Mouse (Mus musculus) heart, postnatal 0 days (tissue): ENCODE data around the gene Krt5. TPM values are rescaled to one million over a fixed set of nuclear protein-coding genes. Genes with fewer than 3 reads are reported as not detected.

ENCODE experiments used
- ATAC-seq: fragments of 200-750 bp; cut with Nextera tagmentation; 2 replicates; pipeline ENCODE4 v1.8.0; 2017; ENCODE audit warnings: low read depth, moderate number of reproducible peaks, moderate library complexity; ENCODE audit not compliant: insufficient read depth
- DNase-seq: peaks from one replicate; pipeline ENCODE4 v3.0.0-alpha.2; 2016; ENCODE audit warnings: low spot score
- H3K27ac ChIP-seq: fragments of 300-500 bp; sonication (generic); 2 replicates; pipeline ENCODE4 v1.5.1; 2014; ENCODE audit warnings: low read depth, mild to moderate bottlenecking
- H3K27me3 ChIP-seq: fragments of 300-500 bp; sonication (generic); 2 replicates; pipeline ENCODE4 v1.6.1; 2014; ENCODE audit warnings: low read length, mixed read lengths; ENCODE audit not compliant: control insufficient read depth, insufficient read depth
- H3K36me3 ChIP-seq: fragments of 300-500 bp; sonication (generic); replicated peaks from 2 replicates; pipeline ENCODE4 v1.6.1; 2014; ENCODE audit warnings: low read length, mixed read lengths; ENCODE audit not compliant: control insufficient read depth, insufficient read depth
- H3K4me1 ChIP-seq: fragments of 300-500 bp; sonication (generic); 2 replicates; pipeline ENCODE4 v1.6.1; 2014; ENCODE audit warnings: antibody characterized with exemption; ENCODE audit not compliant: control insufficient read depth, insufficient read depth
- H3K4me2 ChIP-seq: fragments of 300-500 bp; sonication (generic); 2 replicates; pipeline ENCODE4 v1.6.1; 2014; ENCODE audit warnings: low read depth, mild to moderate bottlenecking, low read length, moderate library complexity
- H3K4me3 ChIP-seq: fragments of 300-500 bp; sonication (generic); 2 replicates; pipeline ENCODE4 v1.5.1; 2014; ENCODE audit warnings: low read depth, low read length
- H3K9ac ChIP-seq: fragments of 300-500 bp; sonication (generic); replicated peaks from 2 replicates; pipeline ENCODE4 v1.6.1; 2014; ENCODE audit warnings: low read depth, low read length, mixed read lengths
- H3K9me3 ChIP-seq: fragments of 300-500 bp; sonication (generic); replicated peaks from 2 replicates; pipeline ENCODE4 v1.6.1; 2016; ENCODE audit warnings: low read length; ENCODE audit not compliant: control insufficient read depth
- CTCF ChIP-seq: IDR thresholded peaks from 2 replicates; pipeline ENCODE4 v1.5.1; 2016; ENCODE audit warnings: antibody characterized with exemption, control low read depth, low read depth
- EP300 ChIP-seq: IDR thresholded peaks from 2 replicates; pipeline ENCODE4 v1.6.1; 2016; ENCODE audit warnings: antibody characterized with exemption, low read depth
- WGBS: fragments of 180-500 bp; shearing (Covaris S2); extraction: QIAGEN DNeasy Blood & Tissue Kit; methylation state at CpG from one replicate; pipeline ENCODE4 v1.1.7; 2014; 5-methylcytosine and 5-hydroxymethylcytosine counted together
- microRNA-seq: library from miRNA; unstranded; fragments of <30 nt; microRNA quantifications from one replicate; pipeline ENCODE4, GENCODE M21; 2016
- polyA plus RNA-seq: library from polyadenylated mRNA; unstranded; fragments of >200 nt; fragmentation: Nextera tagmentation; extraction: Ambion mirVana; gene quantifications from 2 replicates; pipeline ENCODE4 v1.2.1, GENCODE M21; 2015
- total RNA-seq: library from RNA; depleted of rRNA; stranded (reverse); fragments of >200 nt; gene quantifications from 2 replicates; pipeline ENCODE4 v1.2.3, GENCODE M21; 2014; ENCODE audit warnings: low replicate concordance; rRNA removed

The Krt5 gene
- total and polyA plus RNA-seq, 2 experiments from 2014 or later = 7.4 TPM; not detected in 1

DNA sequence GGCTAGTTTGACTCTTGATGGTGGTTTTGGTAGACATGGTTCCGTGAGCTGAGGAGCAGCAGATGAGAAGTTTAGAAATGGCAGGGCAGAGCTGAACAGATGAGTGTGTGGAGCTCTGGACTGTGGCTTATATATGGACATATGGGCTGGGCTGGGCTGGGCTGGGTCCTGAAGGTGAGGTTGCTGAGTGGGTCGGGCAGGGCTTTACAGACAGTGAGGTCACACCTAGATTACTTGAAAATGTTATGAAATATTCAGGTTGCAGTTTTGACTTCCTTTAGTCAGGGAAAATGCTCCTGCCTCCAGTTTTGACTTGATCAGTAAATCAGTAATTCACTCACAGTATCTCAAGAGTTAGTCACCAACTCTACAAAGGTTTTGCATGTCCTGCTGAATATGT lies 32.5 kb downstream of the Krt5 start, which contains the start of gene Krt6b:
Gene Krt6b, minus strand, starts transcription at position 101 of the 400 bp plus-strand sequence.
- Histone ChIP-seq H3K4me3 (no peak within 1 kb of the TSS), H3K4me2 (no peak within 1 kb of the TSS), H3K9ac (no peak within 1 kb of the TSS), H3K9me3 (no peaks in the 10 kb centered on the region), H3K4me1 (no peaks in the 10 kb centered on the region), H3K27me3 (no peaks in the 10 kb centered on the region), H3K36me3 (no peaks in the 10 kb centered on the region), H3K27ac (no peak within 1 kb of the TSS)
- WGBS = 78% methylated on average over 2 of the region's 2 CpGs
- no peak for DNase-seq
- no peak for ATAC-seq
- no peak for TF ChIP-seq CTCF
- no peak for TF ChIP-seq EP300

DNA sequence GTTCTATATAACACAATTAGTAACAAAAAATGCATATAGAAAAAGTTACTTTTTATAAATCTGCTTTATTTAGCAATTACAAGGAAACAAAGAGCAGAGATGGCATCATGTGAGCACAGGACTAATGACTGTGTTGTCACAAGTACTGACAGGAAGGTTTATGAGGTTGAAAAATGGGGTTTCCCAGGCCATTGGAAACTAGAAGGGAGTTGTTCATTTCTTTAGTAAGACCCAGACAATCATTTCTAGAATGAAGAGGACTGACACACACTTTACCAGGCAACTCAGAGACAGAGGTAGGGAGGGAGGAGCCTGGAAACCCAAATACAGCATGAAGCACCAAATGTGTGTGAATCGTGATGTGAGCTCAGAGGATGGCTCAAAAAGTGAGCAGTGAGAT lies 36.7 kb downstream of the Krt5 start:
- no peaks in the 10 kb centered on the region for H3K9me3 ChIP-seq
- H3K27me3 ChIP-seq = no peaks in the 10 kb centered on the region
- H3K4me1 ChIP-seq = no peaks in the 10 kb centered on the region
- H3K4me2 ChIP-seq = no peak overlapping the region
- DNase-seq (no peak), ATAC-seq (no peak)
- TF ChIP-seq CTCF (no peak), EP300 (no peak)
- no peaks in the 10 kb centered on the region for H3K36me3 ChIP-seq
- no peak overlapping the region for H3K27ac ChIP-seq
- 71% methylated on average over 1 of the region's 1 CpGs for WGBS
- no peak overlapping the region for H3K9ac ChIP-seq
- no peak overlapping the region for H3K4me3 ChIP-seq

Small RNAs within 50 kb of the gene (microRNA-seq; reads per million reads assigned to microRNA genes)
- gene Gm44323 (not detected), gene Gm44342 (not detected), gene Gm44383 (not detected)

Other genes with a start within 250 kb of the Krt5 start
- not detected in 2 replicates for gene Krt81, start 249.1 kb downstream of the Krt5 start, total RNA-seq
- not detected in 2 replicates for gene Krt81, start 249.1 kb downstream of the Krt5 start, polyA plus RNA-seq
- not detected in 2 replicates for gene Krt86, start 239.4 kb downstream of the Krt5 start, total RNA-seq
- not detected in 2 replicates for gene Krt86, start 239.4 kb downstream of the Krt5 start, polyA plus RNA-seq
- gene Krt83, start 221.4 kb downstream of the Krt5 start, total RNA-seq = not detected in 2 replicates
- gene Krt83, start 221.4 kb downstream of the Krt5 start, polyA plus RNA-seq = not detected in 2 replicates
- gene Gm49425, start 195.6 kb downstream of the Krt5 start, total RNA-seq = not detected in 2 replicates
- gene Gm49425, start 195.6 kb downstream of the Krt5 start, polyA plus RNA-seq = not detected in 2 replicates
- not detected in 2 replicates for gene Krt84, start 180.1 kb downstream of the Krt5 start, total RNA-seq
- gene Krt84, start 180.1 kb downstream of the Krt5 start, polyA plus RNA-seq = not detected in 2 replicates
- not detected in 2 replicates for gene Krt82, start 162.2 kb downstream of the Krt5 start, total RNA-seq
- gene Krt82, start 162.2 kb downstream of the Krt5 start, polyA plus RNA-seq = not detected in 2 replicates
- 0.08 TPM in 1 of 2 replicates, not detected in the other for gene Krt90, start 149.9 kb downstream of the Krt5 start, total RNA-seq
- 0.04 and 0.14 TPM in 2 replicates for gene Krt90, start 149.9 kb downstream of the Krt5 start, polyA plus RNA-seq
- gene Krt75, start 139.0 kb downstream of the Krt5 start, total RNA-seq = not detected in 2 replicates
- gene Krt75, start 139.0 kb downstream of the Krt5 start, polyA plus RNA-seq = not detected in 2 replicates
- not detected in 2 replicates for gene Gm5414, start 84.7 kb downstream of the Krt5 start, total RNA-seq
- not detected in 2 replicates for gene Gm5414, start 84.7 kb downstream of the Krt5 start, polyA plus RNA-seq
- gene Gm5478, start 65.5 kb downstream of the Krt5 start, total RNA-seq = not detected in 2 replicates
- gene Gm5478, start 65.5 kb downstream of the Krt5 start, polyA plus RNA-seq = not detected in 2 replicates
- not detected in 2 replicates for gene Krt6b, start 32.6 kb downstream of the Krt5 start, total RNA-seq
- 0.07 TPM in 1 of 2 replicates, not detected in the other for gene Krt6b, start 32.6 kb downstream of the Krt5 start, polyA plus RNA-seq
- 2.8 TPM in 1 of 2 replicates, not detected in the other for gene Krt6a, start 18.6 kb downstream of the Krt5 start, total RNA-seq
- gene Krt6a, start 18.6 kb downstream of the Krt5 start, polyA plus RNA-seq = not detected in 2 replicates
- not detected in 2 replicates for gene Krt71, start 30.2 kb upstream of the Krt5 start, total RNA-seq
- gene Krt71, start 30.2 kb upstream of the Krt5 start, polyA plus RNA-seq = not detected in 2 replicates
- gene Krt72, start 73.6 kb upstream of the Krt5 start, total RNA-seq = not detected in 2 replicates
- not detected in 2 replicates for gene Krt72, start 73.6 kb upstream of the Krt5 start, polyA plus RNA-seq
- not detected in 2 replicates for gene Krt73, start 89.4 kb upstream of the Krt5 start, total RNA-seq
- gene Krt73, start 89.4 kb upstream of the Krt5 start, polyA plus RNA-seq = not detected in 2 replicates
- not detected in 2 replicates for gene Krt2, start 105.3 kb upstream of the Krt5 start, total RNA-seq
- gene Krt2, start 105.3 kb upstream of the Krt5 start, polyA plus RNA-seq = not detected in 2 replicates
- gene Krt1, start 137.9 kb upstream of the Krt5 start, total RNA-seq = not detected in 2 replicates
- gene Krt1, start 137.9 kb upstream of the Krt5 start, polyA plus RNA-seq = 0.31 TPM in 1 of 2 replicates, not detected in the other
- not detected in 2 replicates for gene Krt77, start 156.8 kb upstream of the Krt5 start, total RNA-seq
- not detected in 2 replicates for gene Krt77, start 156.8 kb upstream of the Krt5 start, polyA plus RNA-seq
- not detected in 2 replicates for gene Krt76, start 180.0 kb upstream of the Krt5 start, total RNA-seq
- gene Krt76, start 180.0 kb upstream of the Krt5 start, polyA plus RNA-seq = not detected in 2 replicates
- gene Krt4, start 211.8 kb upstream of the Krt5 start, total RNA-seq = 5.4 TPM in 1 of 2 replicates, not detected in the other
- 0.12 TPM in 1 of 2 replicates, not detected in the other for gene Krt4, start 211.8 kb upstream of the Krt5 start, polyA plus RNA-seq
- not detected in 2 replicates for gene Krt79, start 227.4 kb upstream of the Krt5 start, total RNA-seq
- gene Krt79, start 227.4 kb upstream of the Krt5 start, polyA plus RNA-seq = 0.31 and 0.44 TPM in 2 replicates
- gene Krt78, start 241.4 kb upstream of the Krt5 start, total RNA-seq = not detected in 2 replicates
- not detected in 2 replicates for gene Krt78, start 241.4 kb upstream of the Krt5 start, polyA plus RNA-seq